9 mouse cellular contexts compared by ENCODE assay signal in the genomic region with DNA sequence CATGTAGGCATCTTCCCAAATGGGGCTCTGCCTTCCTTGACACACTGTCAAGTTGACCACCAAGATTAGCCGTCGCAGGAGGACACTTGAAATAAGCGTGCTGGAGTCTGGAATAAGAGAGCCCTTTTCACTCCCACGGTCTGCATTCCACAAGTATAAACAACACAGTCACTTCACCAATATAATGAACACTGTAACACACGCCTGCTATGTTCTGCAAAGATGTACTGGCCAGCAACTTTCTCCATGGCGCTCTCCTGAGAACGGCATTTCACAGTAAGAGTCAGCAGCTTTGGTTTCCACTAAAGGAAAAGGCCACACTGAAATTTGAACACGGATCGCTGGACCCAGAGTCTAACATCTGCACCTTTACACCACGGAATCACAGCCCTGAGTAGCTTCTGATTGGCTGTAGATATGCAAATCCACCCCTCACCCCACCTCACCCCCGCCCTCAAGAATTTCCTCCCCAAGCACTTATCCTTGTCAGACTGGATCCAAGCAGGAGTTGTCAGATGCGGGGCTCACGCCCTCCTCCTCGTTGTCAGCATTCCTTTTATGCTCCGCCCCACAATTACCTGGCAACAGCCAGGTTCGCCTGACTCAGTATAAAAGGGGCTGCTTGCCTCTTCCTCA. TPM values are rescaled to one million over a fixed set of nuclear protein-coding genes. Genes with fewer than 3 reads are reported as not detected.
DNase-seq lines count a peak whose midpoint lies in the region; ATAC-seq lines count a peak whose summit lies in the region.
"Had no signal": no experiment of that assay in that cellular context is flagged by ENCODE, and none has a peak within 500 bp of the region (broad histone marks: within the 10 kb centered on the region; RNA-seq: fewer than 3 reads in every experiment).

No protein-coding gene starts in this region.

- no peak overlapping the region for H3K9ac ChIP-seq in forebrain, embryonic 13.5 days
- no peak overlapping the region for H3K9ac ChIP-seq in midbrain, embryonic 16.5 days (ENCODE audit: low read depth, low read length)

- H3K36me3 ChIP-seq in forebrain, embryonic 13.5 days (ENCODE audit: poor library complexity, severe bottlenecking), result no peaks in the 10 kb centered on the region
- no peaks in the 10 kb centered on the region for H3K36me3 ChIP-seq in midbrain, embryonic 16.5 days (ENCODE audit: control insufficient read depth, insufficient read depth, low read length)

- peak; percentile 22; the same call in 1 of the 2 replicates for ATAC-seq in forebrain, embryonic 13.5 days
- no peak for ATAC-seq in midbrain, embryonic 16.5 days

- 7% methylated on average over 16 of the region's 16 CpGs for WGBS in forebrain, embryonic 13.5 days
- 8% methylated on average over 16 of the region's 16 CpGs for WGBS in midbrain, embryonic 16.5 days

- no peaks in the 10 kb centered on the region for H3K9me3 ChIP-seq in forebrain, embryonic 13.5 days (replicated peaks)
- no peaks in the 10 kb centered on the region for H3K9me3 ChIP-seq in midbrain, embryonic 16.5 days (replicated peaks; ENCODE audit: control insufficient read depth, low read length, poor library complexity, severe bottlenecking)

- intact Hi-C loops in heart, postnatal 10 days (cut with DNase I), result loop anchor here (10.0 kb wide), 1 partner anchor 331 kb away; a partner anchor contains a TSS

- no peak overlapping the region for H3K27ac ChIP-seq in forebrain, embryonic 13.5 days
- no peak overlapping the region for H3K27ac ChIP-seq in midbrain, embryonic 16.5 days (ENCODE audit: low read length)

- peak; percentile 89 for DNase-seq in heart, adult 11 months
- no peak for DNase-seq in heart, postnatal 10 days
- DNase-seq in kidney, postnatal 25 days, result peak; percentile 30 to 69
- DNase-seq in adrenal gland, postnatal 14 days, result no peak
- no peak for DNase-seq in urinary bladder, postnatal 25 days (ENCODE audit: low spot score)
- DNase-seq in right cerebral cortex, adult 18-20 months, result no peak

- peaks cover 22% of the 10 kb centered on the region for H3K4me1 ChIP-seq in forebrain, embryonic 13.5 days
- H3K4me1 ChIP-seq in midbrain, embryonic 16.5 days (ENCODE audit: control insufficient read depth, insufficient read depth, low read length), result peaks cover 6% of the 10 kb centered on the region

- no peak overlapping the region for H3K4me3 ChIP-seq in forebrain, embryonic 13.5 days
- no peak overlapping the region; the same call in 1 of the 2 replicates for H3K4me3 ChIP-seq in midbrain, embryonic 16.5 days (ENCODE audit: low read depth, low read length)

- peak overlapping the region; percentile 24; the same call in 1 of the 2 replicates for H3K4me2 ChIP-seq in forebrain, embryonic 13.5 days
- peak overlapping the region; percentile 36 for H3K4me2 ChIP-seq in midbrain, embryonic 16.5 days (ENCODE audit: low read length)

- peaks cover 49% of the 10 kb centered on the region for H3K27me3 ChIP-seq in forebrain, embryonic 13.5 days
- H3K27me3 ChIP-seq in midbrain, embryonic 16.5 days (ENCODE audit: control insufficient read depth, insufficient read depth, low read depth, low read length), result peaks cover 4% of the 10 kb centered on the region

RNA-seq across cellular contexts. Expression of a gene that starts 9.2 kb away (rescaled TPM):
- not detected for total RNA-seq in heart, postnatal 10 days (2021)
- not detected in 2 replicates for polyA plus RNA-seq in forebrain, embryonic 13.5 days (2015; fragmentation: Nextera tagmentation; extraction: Ambion mirVana)
- not detected in 2 replicates for polyA plus RNA-seq in midbrain, embryonic 16.5 days (2015; fragmentation: Nextera tagmentation; extraction: Ambion mirVana)
- total RNA-seq in adrenal gland, postnatal 14 days (2021), result not detected in 2 replicates
- total RNA-seq: common myeloid progenitor, adult 5-6 weeks had no signal

RNA-seq across cellular contexts. Expression of a gene that starts 25.7 kb away (rescaled TPM):
- total RNA-seq in heart, postnatal 10 days (2021), result 10 to 100 TPM; 17.5 to 18.8 TPM
- polyA plus RNA-seq in forebrain, embryonic 13.5 days (2015; fragmentation: Nextera tagmentation; extraction: Ambion mirVana), result 5.6 and 6.8 TPM in 2 replicates
- polyA plus RNA-seq in midbrain, embryonic 16.5 days (2015; fragmentation: Nextera tagmentation; extraction: Ambion mirVana), result 14.7 and 16.9 TPM in 2 replicates
- 6.4 and 7.8 TPM in 2 replicates for total RNA-seq in adrenal gland, postnatal 14 days (2021)

RNA-seq across cellular contexts. Expression of a gene that starts 55.1 kb away (rescaled TPM):
- 1 to 10 TPM; 7.5 to 7.6 TPM for total RNA-seq in heart, postnatal 10 days (2021)
- 0.39 and 0.43 TPM in 2 replicates for polyA plus RNA-seq in forebrain, embryonic 13.5 days (2015; fragmentation: Nextera tagmentation; extraction: Ambion mirVana)
- polyA plus RNA-seq in midbrain, embryonic 16.5 days (2015; fragmentation: Nextera tagmentation; extraction: Ambion mirVana), result 0.46 and 0.70 TPM in 2 replicates
- 9.8 and 35.2 TPM in 2 replicates for total RNA-seq in adrenal gland, postnatal 14 days (2021)

Comparison
In these comparisons a context has a peak if more than half of its experiments do, and no peak if none do; other contexts are left out.
1. DNase-seq: peak in heart, adult 11 months (single experiment) and kidney, postnatal 25 days (2 of 2); none in heart, postnatal 10 days (0 of 2), adrenal gland, postnatal 14 days (single experiment), urinary bladder, postnatal 25 days (single experiment) and right cerebral cortex, adult 18-20 months (single experiment).